Mouse (Mus musculus) v-Abl transformed pro-B cells (cell line): ENCODE data around the gene Fbxo21.

Experiments
- in situ Hi-C, 2 experiments: fragments of 400-800 bp; cut with MboI; formaldehyde crosslinking; loops; one replicate each; pipeline ENCODE4 v1.15.1; 2025; ENCODE audit not compliant: unreplicated experiment in 2 of 2

The Fbxo21 gene

GRCm38 (mm10) chr5:118035786-118036185 is 59.3 kb downstream of the Fbxo21 start:
- in situ Hi-C loops = no loop called here

GRCm38 (mm10) chr5:118036888-118037797 is 60.6 kb downstream of the Fbxo21 start:
- in situ Hi-C loops = no loop called here

- in situ Hi-C loops = no loop called here
These were observed 61.4 kb downstream of the Fbxo21 start for GRCm38 (mm10) chr5:118037798-118038484.

- in situ Hi-C loops = no loop called here
These were observed 62.7 kb downstream of the Fbxo21 start for GRCm38 (mm10) chr5:118039241-118039668.

- in situ Hi-C loops = no loop called here
These were observed 66.1 kb downstream of the Fbxo21 start for GRCm38 (mm10) chr5:118042599-118042998.

GRCm38 (mm10) chr5:118043761-118044160 is 67.2 kb downstream of the Fbxo21 start:
- in situ Hi-C loops = no loop called here

DNA sequence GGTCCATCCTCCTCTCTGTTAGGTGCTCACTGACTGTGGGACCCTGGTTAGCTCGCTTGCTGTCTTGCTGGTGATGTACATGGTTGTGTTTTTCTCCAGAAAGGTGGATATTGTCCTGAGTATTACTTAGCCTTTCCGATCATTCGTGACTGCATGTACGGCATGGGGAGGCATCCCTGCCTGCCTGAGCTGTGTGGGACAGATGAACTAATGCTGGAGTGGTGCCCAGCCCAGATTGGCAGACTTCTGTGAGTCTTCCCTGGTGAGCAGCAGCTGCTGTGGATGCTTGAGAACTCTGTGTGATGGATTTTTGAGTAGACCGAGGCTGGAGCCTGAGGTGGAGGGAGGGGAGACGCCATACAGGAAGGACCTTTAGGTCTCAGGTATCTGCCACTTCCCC is 68.4 kb downstream of the Fbxo21 start:
- in situ Hi-C loops = no loop called here

DNA sequence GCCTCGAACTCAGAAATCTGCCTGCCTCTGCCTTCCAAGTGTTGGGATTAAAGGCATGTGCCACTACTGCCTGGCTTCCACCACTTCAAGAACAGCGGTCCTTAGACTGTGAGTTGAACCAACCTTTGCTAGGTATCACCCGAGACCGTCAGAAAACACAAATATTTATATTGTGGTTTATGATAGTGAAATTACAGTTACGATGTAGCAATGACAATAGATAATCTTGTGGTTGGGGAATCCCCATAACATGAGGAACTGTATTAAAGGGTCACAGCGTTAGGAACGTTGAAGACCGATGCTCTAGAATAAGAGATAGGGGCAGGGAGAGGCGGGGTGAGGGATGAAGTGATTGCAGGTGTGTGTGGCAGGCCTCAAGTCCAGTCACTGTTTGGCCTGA is 68.9 kb downstream of the Fbxo21 start:
- in situ Hi-C loops = no loop called here

DNA sequence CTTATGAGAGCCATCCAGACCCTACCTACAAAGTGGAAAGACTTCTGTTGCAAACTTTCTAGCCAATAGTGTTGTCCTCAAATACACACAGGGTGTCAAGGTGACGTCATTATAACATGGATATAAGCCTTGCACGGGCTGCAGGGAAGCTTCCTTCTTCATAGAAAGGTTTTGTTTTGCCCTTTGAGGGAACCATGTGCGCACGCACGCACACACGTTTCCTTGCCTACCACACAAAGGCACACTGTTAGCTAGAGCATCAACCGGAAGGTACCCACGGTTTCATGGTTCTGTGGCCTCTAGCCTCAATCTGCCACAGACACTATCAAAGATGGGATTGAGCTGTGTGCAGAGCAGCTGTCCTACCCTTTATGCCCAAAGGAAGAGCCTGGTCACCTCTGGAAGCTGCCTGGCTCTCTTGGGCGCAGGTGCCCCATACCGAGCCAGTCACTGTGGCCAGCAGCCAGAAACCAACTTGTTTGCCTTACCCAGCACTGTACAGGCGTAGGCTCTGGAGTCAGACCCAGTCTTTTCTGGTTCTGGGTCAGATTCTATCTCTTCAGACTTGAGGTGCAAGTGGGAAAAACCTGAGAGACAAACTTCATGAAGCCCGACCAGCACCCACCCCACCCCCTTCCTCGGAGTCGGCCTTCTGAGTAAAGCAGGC is 70.7 kb downstream of the Fbxo21 start:
- in situ Hi-C loops = no loop called here

GRCm38 (mm10) chr5:118048412-118048811 is 71.9 kb downstream of the Fbxo21 start:
- in situ Hi-C loops = no loop called here

- in situ Hi-C loops = no loop called here
These were observed 72.4 kb downstream of the Fbxo21 start for GRCm38 (mm10) chr5:118048928-118049327.

- in situ Hi-C loops = no loop called here
These were observed 74.2 kb downstream of the Fbxo21 start for GRCm38 (mm10) chr5:118050743-118051142.

DNA sequence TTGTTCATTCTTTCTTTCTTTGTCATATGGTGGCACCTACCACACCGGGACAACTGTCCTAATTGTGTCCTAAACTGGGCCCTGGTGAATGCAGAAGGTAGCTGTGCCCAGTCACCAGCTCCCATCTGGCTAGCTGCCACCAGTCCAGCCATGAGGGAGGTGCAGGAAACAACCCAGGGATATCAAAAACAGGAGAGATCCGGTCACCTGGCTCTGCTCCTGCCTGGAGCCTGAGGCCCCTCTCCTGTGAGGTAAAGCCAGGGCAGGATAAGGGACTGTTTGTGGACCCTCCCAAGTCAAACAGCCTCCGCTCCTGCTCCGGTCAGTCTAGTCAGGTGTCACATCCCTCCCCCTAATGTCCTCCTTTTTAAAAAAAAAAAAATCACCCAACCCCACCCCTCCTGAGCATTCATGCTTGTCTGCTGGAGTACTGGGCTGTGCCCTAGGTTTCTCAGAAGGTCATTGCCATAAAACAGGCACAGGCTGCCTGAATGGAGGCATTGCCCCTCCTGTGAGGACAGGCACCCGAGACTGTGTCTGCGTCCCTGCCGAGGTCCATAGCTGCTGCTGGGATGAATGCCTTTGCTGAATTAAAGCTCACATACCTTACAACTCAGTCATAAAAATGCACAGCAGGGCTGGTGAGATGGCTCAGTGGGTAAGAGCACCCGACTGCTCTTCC is 75.6 kb downstream of the Fbxo21 start:
- in situ Hi-C loops = no loop called here

DNA sequence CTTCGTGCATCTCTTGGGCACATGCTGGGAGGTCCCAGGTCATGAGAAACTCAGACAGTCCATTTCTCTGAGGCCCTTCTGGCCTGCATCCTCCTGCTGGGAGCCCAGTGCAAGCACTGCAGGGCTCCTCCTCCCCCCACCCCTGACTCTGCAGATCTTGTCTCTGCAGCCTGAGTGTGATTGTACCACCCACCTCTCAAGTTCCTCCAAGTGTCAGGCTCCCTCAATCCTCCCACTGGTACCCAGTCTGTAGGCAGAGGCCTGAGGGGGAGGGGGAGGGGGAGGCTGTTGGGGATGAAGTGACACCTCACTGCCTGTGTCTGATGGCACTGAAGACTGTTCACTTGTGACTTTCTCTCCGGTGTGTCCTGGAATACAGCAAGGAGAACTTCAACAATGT is 76.7 kb downstream of the Fbxo21 start:
- in situ Hi-C loops = no loop called here

GRCm38 (mm10) chr5:118057508-118058111 is 81.1 kb downstream of the Fbxo21 start:
- in situ Hi-C loops = no loop called here

DNA sequence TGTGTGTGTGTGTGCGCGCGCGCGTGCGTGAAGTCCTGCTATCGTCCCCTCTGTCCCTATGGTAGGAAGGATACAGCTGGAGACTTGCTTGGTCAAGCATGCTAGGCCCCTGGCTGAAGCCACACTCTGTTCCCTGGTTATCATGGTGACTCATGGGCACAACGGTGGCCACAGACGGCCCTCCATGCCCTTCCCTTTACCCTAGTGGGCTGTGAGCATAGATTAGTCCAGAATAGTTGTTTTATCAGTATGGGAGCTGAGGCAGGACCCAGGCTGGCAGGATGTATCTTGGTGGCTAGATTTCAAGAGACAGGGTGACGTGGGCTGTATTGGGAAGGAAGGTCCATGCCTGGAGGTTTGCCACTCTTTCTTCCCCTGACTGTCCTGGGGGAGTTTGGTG is 82.3 kb downstream of the Fbxo21 start:
- in situ Hi-C loops = no loop called here

GRCm38 (mm10) chr5:118059646-118060045 is 83.1 kb downstream of the Fbxo21 start:
- in situ Hi-C loops = no loop called here
